In the genomic region with DNA sequence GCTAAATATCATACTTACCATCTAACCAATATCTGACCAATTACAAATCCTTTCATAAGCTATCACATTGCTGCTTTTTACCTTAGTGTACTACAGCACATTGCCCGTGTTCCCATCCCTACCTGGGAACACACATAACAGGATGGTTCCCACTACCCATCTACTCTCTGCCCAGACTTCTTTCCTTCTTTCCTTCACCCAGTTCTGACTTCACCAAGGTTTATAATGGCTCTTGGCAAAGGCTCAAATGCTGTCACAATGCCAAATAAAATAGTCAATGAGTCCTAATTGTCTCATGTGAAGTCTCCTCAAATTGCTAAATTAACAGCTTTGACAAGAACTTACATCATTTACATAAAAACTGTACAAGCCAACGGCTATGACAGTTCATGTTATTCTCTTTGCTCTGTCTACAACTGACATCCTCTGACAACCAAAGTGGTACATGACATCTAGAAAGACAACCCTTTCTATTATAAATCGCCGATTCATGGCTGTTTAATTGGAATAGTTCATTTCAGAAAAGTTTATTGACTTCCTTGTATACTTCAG, we compare ENCODE assay signal across 29 mouse cellular contexts. TPM values are rescaled to one million over a fixed set of nuclear protein-coding genes. Genes with fewer than 3 reads are reported as not detected.
"Had no signal": no experiment of that assay in that cellular context is flagged by ENCODE, and none has a peak within 500 bp of the region (broad histone marks: within the 10 kb centered on the region; RNA-seq: fewer than 3 reads in every experiment).

No protein-coding gene starts in this region.

- H3K27me3 ChIP-seq: heart, embryonic 12.5 days; hindbrain, embryonic 13.5 days; hindbrain, embryonic 15.5 days; intestine, embryonic 15.5 days; limb, embryonic 12.5 days; liver, embryonic 13.5 days; liver, embryonic 15.5 days had no signal

- H3K4me1 ChIP-seq: hindbrain, embryonic 10.5 days; hindbrain, embryonic 13.5 days; hindbrain, embryonic 15.5 days; intestine, embryonic 15.5 days; limb, embryonic 10.5 days; limb, embryonic 12.5 days had no signal

- H3K9me3 ChIP-seq: heart, embryonic 10.5 days; heart, embryonic 12.5 days; hindbrain, embryonic 10.5 days; hindbrain, embryonic 13.5 days; intestine, embryonic 15.5 days; limb, embryonic 10.5 days; limb, embryonic 12.5 days; liver, embryonic 13.5 days; liver, embryonic 15.5 days had no signal

- H3K27ac ChIP-seq: heart, embryonic 10.5 days; hindbrain, embryonic 10.5 days; hindbrain, embryonic 13.5 days; hindbrain, embryonic 15.5 days; intestine, embryonic 15.5 days; layer of hippocampus, adult 2 months; left cerebral cortex, adult 2 months; limb, embryonic 10.5 days; limb, embryonic 12.5 days; liver, embryonic 13.5 days; liver, embryonic 15.5 days had no signal

- H3K36me3 ChIP-seq: heart, embryonic 10.5 days; heart, embryonic 12.5 days; hindbrain, embryonic 10.5 days; hindbrain, embryonic 13.5 days; hindbrain, embryonic 15.5 days; intestine, embryonic 15.5 days; limb, embryonic 10.5 days; limb, embryonic 12.5 days had no signal

- ATAC-seq: inflammation-experienced regulatory T-cells, adult 6 months; intestine, embryonic 15.5 days; intestine, postnatal 0 days; liver, postnatal 0 days had no signal

- H3K9ac ChIP-seq: heart, embryonic 12.5 days; hindbrain, embryonic 13.5 days; hindbrain, embryonic 15.5 days; intestine, embryonic 15.5 days; limb, embryonic 12.5 days; liver, embryonic 13.5 days; liver, embryonic 15.5 days; liver, postnatal 0 days had no signal

- DNase-seq: gastrocnemius, postnatal 14 days; gastrocnemius, postnatal 36 days; heart, adult 18-20 months; heart, postnatal 10 days; heart, postnatal 4 days; kidney, adult 18-20 months; kidney, adult 8-10 months; kidney, postnatal 10 days; kidney, postnatal 25 days; kidney, postnatal 4 days; liver; liver, embryonic 13.5 days; liver, postnatal 0 days had no signal

- H3K4me2 ChIP-seq: heart, embryonic 12.5 days; hindbrain, embryonic 13.5 days; hindbrain, embryonic 15.5 days; intestine, embryonic 15.5 days; limb, embryonic 12.5 days; liver, embryonic 11.5 days; liver, embryonic 13.5 days; liver, embryonic 15.5 days had no signal

- H3K4me3 ChIP-seq: heart, embryonic 10.5 days; heart, embryonic 12.5 days; hindbrain, embryonic 10.5 days; hindbrain, embryonic 13.5 days; hindbrain, embryonic 15.5 days; intestine, embryonic 15.5 days; layer of hippocampus, adult 2 months; left cerebral cortex, adult 2 months; limb, embryonic 10.5 days; limb, embryonic 12.5 days; liver, embryonic 13.5 days; liver, embryonic 15.5 days had no signal

RNA-seq across cellular contexts. Expression of gene Neil3, which starts 9.9 kb away (rescaled TPM):
- total RNA-seq: gastrocnemius, adult 18-20 months; gastrocnemius, adult 8-10 months had no signal
